Mouse (Mus musculus): ENCODE measurements at regions not wholly inside any gene's neighbourhood (a gene's known extent, or its start where the extent isn't known, plus 50 kb on each side); places are given as distances from the start of the nearest gene placed in this dataset.

- TF ChIP-seq GATA1 (IDR thresholded peaks at IDR 0.05; ENCODE audit: borderline replicate concordance, low read length), result no peak
- no peak for TF ChIP-seq FLI1 (IDR thresholded peaks at IDR 0.05; ENCODE audit: low read length)
Observed at GRCm38 (mm10) chr1:83922900-83923299, 441.1 kb downstream of the Pid1 start.

All from megakaryocyte, embryonic 14.5 days (primary cell).